Mouse (Mus musculus) macrophage (primary cell): ENCODE measurements around the gene Ehbp1. TPM values are rescaled to one million over a fixed set of nuclear protein-coding genes. Genes with fewer than 3 reads are reported as not detected.

Source experiments
- H3K27ac ChIP-seq: fragments of 350-480 bp; formaldehyde crosslinking; 2 replicates; pipeline ENCODE4 v1.9.0; 2021
- H3K36me3 ChIP-seq: fragments of 350-480 bp; formaldehyde crosslinking; 2 replicates; pipeline ENCODE4 v1.9.0; 2021; ENCODE audit errors: inconsistent target
- H3K4me3 ChIP-seq: fragments of 350-480 bp; formaldehyde crosslinking; 2 replicates; pipeline ENCODE4 v1.9.0; 2021; ENCODE audit errors: inconsistent target
- H3K79me2 ChIP-seq: fragments of 350-480 bp; formaldehyde crosslinking; 2 replicates; pipeline ENCODE4 v1.9.0; 2021; ENCODE audit errors: inconsistent target
- WGBS: methylation state at CpG from one replicate; pipeline ENCODE4 v1.1.7; 2026; ENCODE audit warnings: inconsistent platforms; ENCODE audit not compliant: missing documents; 5-methylcytosine and 5-hydroxymethylcytosine counted together
- polyA plus RNA-seq: library from polyadenylated mRNA; stranded (reverse); fragments of 250-400 nt; gene quantifications from 3 replicates; pipeline ENCODE4 v1.2.4, GENCODE M21; 2018; ENCODE audit warnings: inconsistent platforms

The Ehbp1 gene
- polyA plus RNA-seq, 1 experiment from 2014 or later, result 2.8 TPM

GRCm38 (mm10) chr11:22140737-22141136, 201.4 kb downstream of the Ehbp1 start:
- 92% methylated on average over 2 of the region's 2 CpGs for WGBS
- Histone ChIP-seq H3K27ac (no peak overlapping the region), H3K79me2 (no peaks in the 10 kb centered on the region), H3K36me3 (no peaks in the 10 kb centered on the region), H3K4me3 (no peak overlapping the region)

- no peaks in the 10 kb centered on the region for H3K36me3 ChIP-seq
- no peak overlapping the region for H3K27ac ChIP-seq
- no peaks in the 10 kb centered on the region for H3K79me2 ChIP-seq
- H3K4me3 ChIP-seq, result no peak overlapping the region
Measured at GRCm38 (mm10) chr11:22138466-22138865, 203.6 kb downstream of the Ehbp1 start.

- WGBS, result 88% methylated on average over 2 of the region's 2 CpGs
Measured at GRCm38 (mm10) chr11:22125188-22125587, 216.9 kb downstream of the Ehbp1 start.

GRCm38 (mm10) chr11:22118853-22119252, 223.2 kb downstream of the Ehbp1 start:
- H3K27ac ChIP-seq, result no peak overlapping the region
- WGBS, result 100% methylated on average over 3 of the region's 3 CpGs
- H3K36me3 ChIP-seq, result no peaks in the 10 kb centered on the region
- no peak overlapping the region for H3K4me3 ChIP-seq
- no peaks in the 10 kb centered on the region for H3K79me2 ChIP-seq

More at GRCm38 (mm10) chr11:22125188-22125587, 216.9 kb downstream of the Ehbp1 start:
- H3K79me2 ChIP-seq, result no peaks in the 10 kb centered on the region
- H3K4me3 ChIP-seq, result no peak overlapping the region
- no peaks in the 10 kb centered on the region for H3K36me3 ChIP-seq
- no peak overlapping the region for H3K27ac ChIP-seq

GRCm38 (mm10) chr11:22112161-22112560, 229.9 kb downstream of the Ehbp1 start:
- Histone ChIP-seq H3K36me3 (no peaks in the 10 kb centered on the region), H3K79me2 (no peaks in the 10 kb centered on the region), H3K4me3 (no peak overlapping the region), H3K27ac (no peak overlapping the region)
- WGBS, result 94% methylated on average over 3 of the region's 3 CpGs

GRCm38 (mm10) chr11:22089346-22089745, 252.7 kb downstream of the Ehbp1 start:
- no peaks in the 10 kb centered on the region for H3K36me3 ChIP-seq
- no peaks in the 10 kb centered on the region for H3K79me2 ChIP-seq
- 95% methylated on average over 8 of the region's 8 CpGs for WGBS
- H3K4me3 ChIP-seq, result no peak overlapping the region
- no peak overlapping the region for H3K27ac ChIP-seq

GRCm38 (mm10) chr11:22063352-22063751, 278.7 kb downstream of the Ehbp1 start:
- Histone ChIP-seq H3K79me2 (no peaks in the 10 kb centered on the region), H3K27ac (no peak overlapping the region), H3K4me3 (no peak overlapping the region), H3K36me3 (no peaks in the 10 kb centered on the region)
- WGBS, result 63% methylated on average over 2 of the region's 2 CpGs

GRCm38 (mm10) chr11:22061660-22062059, 280.4 kb downstream of the Ehbp1 start:
- WGBS, result 94% methylated on average over 4 of the region's 4 CpGs
- H3K79me2 ChIP-seq, result no peaks in the 10 kb centered on the region

GRCm38 (mm10) chr11:22057538-22057937, 284.6 kb downstream of the Ehbp1 start:
- no peaks in the 10 kb centered on the region for H3K36me3 ChIP-seq
- H3K79me2 ChIP-seq, result no peaks in the 10 kb centered on the region
- H3K4me3 ChIP-seq, result no peak overlapping the region
- H3K27ac ChIP-seq, result no peak overlapping the region
- WGBS, result 94% methylated on average over 5 of the region's 5 CpGs

More at GRCm38 (mm10) chr11:22061660-22062059, 280.4 kb downstream of the Ehbp1 start:
- Histone ChIP-seq H3K4me3 (no peak overlapping the region), H3K27ac (no peak overlapping the region), H3K36me3 (no peaks in the 10 kb centered on the region)

- no peak overlapping the region for H3K4me3 ChIP-seq
- no peak overlapping the region for H3K27ac ChIP-seq
- no peaks in the 10 kb centered on the region for H3K36me3 ChIP-seq
- WGBS, result 93% methylated on average over 6 of the region's 6 CpGs
- no peaks in the 10 kb centered on the region for H3K79me2 ChIP-seq
Measured at GRCm38 (mm10) chr11:22055908-22056307, 286.2 kb downstream of the Ehbp1 start.

GRCm38 (mm10) chr11:22053034-22053668, 288.9 kb downstream of the Ehbp1 start:
- no peaks in the 10 kb centered on the region for H3K36me3 ChIP-seq
- H3K79me2 ChIP-seq, result no peaks in the 10 kb centered on the region
- H3K4me3 ChIP-seq, result no peak overlapping the region
- 90% methylated on average over 9 of the region's 10 CpGs for WGBS
- no peak overlapping the region for H3K27ac ChIP-seq

GRCm38 (mm10) chr11:22050864-22051263, 291.2 kb downstream of the Ehbp1 start:
- Histone ChIP-seq H3K4me3 (no peak overlapping the region), H3K27ac (no peak overlapping the region), H3K36me3 (no peaks in the 10 kb centered on the region), H3K79me2 (no peaks in the 10 kb centered on the region)
- WGBS, result 96% methylated on average over 7 of the region's 7 CpGs

GRCm38 (mm10) chr11:22039854-22040426, 302.2 kb downstream of the Ehbp1 start:
- no peaks in the 10 kb centered on the region for H3K36me3 ChIP-seq
- WGBS, result 92% methylated on average over 6 of the region's 6 CpGs
- H3K27ac ChIP-seq, result no peak overlapping the region
- H3K4me3 ChIP-seq, result no peak overlapping the region
- no peaks in the 10 kb centered on the region for H3K79me2 ChIP-seq

- no peak overlapping the region for H3K4me3 ChIP-seq
- H3K27ac ChIP-seq, result no peak overlapping the region
- H3K36me3 ChIP-seq, result no peaks in the 10 kb centered on the region
- 86% methylated on average over 7 of the region's 7 CpGs for WGBS
- H3K79me2 ChIP-seq, result no peaks in the 10 kb centered on the region
Measured at GRCm38 (mm10) chr11:22034564-22035105, 307.5 kb downstream of the Ehbp1 start.

- Histone ChIP-seq H3K4me3 (no peak overlapping the region), H3K36me3 (no peaks in the 10 kb centered on the region), H3K79me2 (no peaks in the 10 kb centered on the region), H3K27ac (no peak overlapping the region)
- WGBS, result 90% methylated on average over 3 of the region's 3 CpGs
Measured at GRCm38 (mm10) chr11:22033582-22033981, 308.5 kb downstream of the Ehbp1 start.
